Mouse (Mus musculus): ENCODE data around the gene Eif2b3. TPM values are rescaled to one million over a fixed set of nuclear protein-coding genes. Genes with fewer than 3 reads are reported as not detected.
A peak's percentile ranks its signal among the peaks of the same experiment; 100 is the strongest.

The Eif2b3 gene
- polyA plus RNA-seq, 1 experiment, result 36.3 TPM

DNA sequence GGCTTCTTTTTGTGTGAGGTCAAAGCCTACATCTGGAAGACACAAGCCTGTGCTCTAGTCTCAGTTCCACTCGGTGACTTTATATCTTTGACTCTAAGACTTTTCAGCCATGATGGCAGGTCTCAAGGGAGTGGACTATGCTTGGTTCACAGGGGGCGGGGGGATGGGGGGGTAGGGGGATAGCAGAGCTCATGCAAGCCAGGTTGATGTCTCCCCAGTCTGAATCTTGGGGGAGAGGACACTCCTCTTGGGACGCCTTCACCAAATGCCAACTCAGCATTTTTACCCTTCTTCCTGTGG, 105.0 kb downstream of the Eif2b3 start:
- Histone ChIP-seq H3K79me2 (ENCODE audit: control insufficient read depth, insufficient read depth) (peaks cover 7% of the 10 kb centered on the region), H3K36me3 (ENCODE audit: control insufficient read depth, insufficient read depth) (peaks cover 4% of the 10 kb centered on the region), H3ac (ENCODE audit: control insufficient read depth, insufficient read length) (no peak overlapping the region), H3K4me2 (ENCODE audit: low read depth) (peak overlapping the region; percentile 92), H3K27me3 (ENCODE audit: control insufficient read depth, insufficient read depth, insufficient read length) (no peaks in the 10 kb centered on the region), H3K4me3 (peak overlapping the region; percentile 20)
- TF ChIP-seq TCF3 (IDR thresholded peaks at IDR 0.05; ENCODE audit: insufficient read length, low read depth), result no peak
- TF ChIP-seq CEBPB (IDR thresholded peaks at IDR 0.05; ENCODE audit: insufficient read depth, poor library complexity, severe bottlenecking), result no peak
- TF ChIP-seq MYOD1 (IDR thresholded peaks at IDR 0.05; ENCODE audit: control insufficient read depth in 1 of 3, insufficient read length in 2 of 3, low read depth in 2 of 3), result no peak
- TF ChIP-seq E2F4 (IDR thresholded peaks at IDR 0.05; ENCODE audit: insufficient read depth), result no peak
- no peak for TF ChIP-seq USF1 (IDR thresholded peaks at IDR 0.05; ENCODE audit: low read depth)
- no peak for TF ChIP-seq SRF (IDR thresholded peaks at IDR 0.05; ENCODE audit: control insufficient read depth, insufficient read length, low read depth)
- no peak for TF ChIP-seq MAX (IDR thresholded peaks at IDR 0.05; ENCODE audit: low read depth)
- no peak for TF ChIP-seq POLR2A (IDR thresholded peaks at IDR 0.05; ENCODE audit: insufficient read length, low read depth)
- no peak for TF ChIP-seq REST (IDR thresholded peaks at IDR 0.05; ENCODE audit: insufficient read depth, insufficient read length)
- no peak for TF ChIP-seq POLR2AphosphoS2 (IDR thresholded peaks at IDR 0.05; ENCODE audit: insufficient read length, low read depth)
- no peak for TF ChIP-seq TCF12 (IDR thresholded peaks at IDR 0.05; ENCODE audit: insufficient read depth, poor library complexity, severe bottlenecking)
- TF ChIP-seq MYOG (IDR thresholded peaks at IDR 0.05; ENCODE audit: control insufficient read depth in 1 of 3, insufficient read depth in 1 of 3, insufficient read length in 2 of 3, low read depth in 2 of 3), result no peak

DNA sequence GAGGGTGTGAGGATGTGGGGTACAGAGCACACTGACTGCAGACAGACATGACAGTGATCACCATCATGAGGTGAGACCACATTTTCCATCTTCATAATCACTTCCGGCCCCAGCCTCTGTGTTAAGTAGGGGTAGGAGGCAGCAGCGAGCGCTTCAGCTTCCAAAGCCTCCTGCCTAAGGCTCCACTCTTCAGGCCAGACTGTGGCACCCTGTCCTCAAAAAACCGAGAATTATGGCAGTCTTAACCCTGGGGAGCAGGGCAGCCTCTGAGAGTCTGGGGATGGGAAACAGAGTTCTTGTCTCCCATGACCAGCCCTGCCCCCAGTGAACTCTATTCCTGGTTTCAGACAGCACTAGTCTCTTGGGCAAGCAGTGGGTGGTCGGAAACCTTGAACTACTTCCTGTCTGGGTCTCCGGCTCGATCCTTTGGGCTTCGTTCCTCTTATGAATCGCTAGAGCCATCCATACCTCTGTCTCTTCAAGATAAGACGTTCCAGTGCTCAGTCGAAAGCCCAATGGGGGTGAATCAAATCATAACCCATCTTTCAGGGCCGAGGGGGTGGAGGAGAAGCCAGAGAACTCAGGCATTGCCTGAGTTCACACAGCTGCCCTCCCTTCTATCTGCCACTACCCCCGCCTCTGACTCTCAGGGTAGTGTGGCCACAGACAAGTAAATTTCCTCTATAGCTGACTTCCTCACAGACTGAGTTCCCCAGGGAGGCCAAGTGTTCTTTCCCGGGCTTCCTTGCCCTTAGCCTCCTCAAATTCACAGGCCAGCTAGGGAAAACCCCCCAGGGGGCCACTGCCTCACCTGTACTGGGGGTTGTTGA, 105.5 kb downstream of the Eif2b3 start:
- H3K27me3 ChIP-seq (ENCODE audit: control insufficient read depth, insufficient read depth, insufficient read length), result no peaks in the 10 kb centered on the region
- TF ChIP-seq MAX (IDR thresholded peaks at IDR 0.05; ENCODE audit: low read depth) (no peak), POLR2AphosphoS2 (IDR thresholded peaks at IDR 0.05; ENCODE audit: insufficient read length, low read depth) (peak; percentile 13), CEBPB (IDR thresholded peaks at IDR 0.05; ENCODE audit: insufficient read depth, poor library complexity, severe bottlenecking) (0 out of 2 replicates have a peak, but pooled peaks have one; percentile 3)
- H3K4me2 ChIP-seq (ENCODE audit: low read depth), result peak overlapping the region; percentile 92

DNA sequence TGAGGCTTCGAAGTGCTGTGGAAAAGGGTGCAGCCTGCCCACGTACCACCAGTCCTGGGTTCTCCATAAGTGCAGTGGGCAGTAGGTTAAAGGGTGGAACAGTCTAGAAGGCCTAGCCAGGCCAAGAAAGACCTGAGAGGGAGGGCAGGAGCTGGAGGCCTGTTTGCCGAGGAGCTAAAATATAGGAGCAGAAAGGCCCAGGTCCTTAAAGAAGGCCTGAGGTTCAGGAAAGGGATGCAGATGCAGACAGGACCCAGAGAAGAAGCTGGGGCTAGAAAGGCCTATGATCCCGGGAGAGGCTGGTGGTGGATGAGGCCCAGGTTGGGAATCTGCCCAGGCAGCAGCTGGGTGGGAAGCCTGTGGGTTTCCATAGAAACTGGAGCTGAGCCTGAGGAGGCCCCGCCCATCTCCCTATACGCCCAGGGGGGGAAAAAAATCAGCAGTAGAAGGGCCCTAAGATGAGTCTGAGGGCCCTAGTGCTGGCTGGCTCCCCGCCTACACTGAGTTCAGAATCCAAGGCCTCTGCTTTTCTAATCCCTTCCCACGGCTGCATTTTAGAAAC, 106.2 kb downstream of the Eif2b3 start, which contains the start of gene Btbd19:
Gene Btbd19, minus strand, starts transcription at position 378 of the 562 bp plus-strand sequence.
- no peaks in the 10 kb centered on the region for H3K27me3 ChIP-seq (ENCODE audit: control insufficient read depth, insufficient read depth, insufficient read length)
- H3K4me3 ChIP-seq, result peak within 1 kb of the TSS; percentile 20
- H3K79me2 ChIP-seq (ENCODE audit: control insufficient read depth, insufficient read depth), result peaks cover 7% of the 10 kb centered on the region
- peak within 1 kb of the TSS; percentile 92 for H3K4me2 ChIP-seq (ENCODE audit: low read depth)
- peaks cover 9% of the 10 kb centered on the region for H3K36me3 ChIP-seq (ENCODE audit: control insufficient read depth, insufficient read depth)
- H3ac ChIP-seq (ENCODE audit: control insufficient read depth, insufficient read length), result no peak within 1 kb of the TSS
- no peak for TF ChIP-seq USF1 (IDR thresholded peaks at IDR 0.05; ENCODE audit: low read depth)
- peak in 2 of 3 experiments; percentile 44 to 46 for TF ChIP-seq MYOD1 (IDR thresholded peaks at IDR 0.05; ENCODE audit: control insufficient read depth in 1 of 3, insufficient read length in 2 of 3, low read depth in 2 of 3)
- TF ChIP-seq POLR2AphosphoS2 (IDR thresholded peaks at IDR 0.05; ENCODE audit: insufficient read length, low read depth), result peak; percentile 5
- no peak for TF ChIP-seq MAX (IDR thresholded peaks at IDR 0.05; ENCODE audit: low read depth)
- peak; percentile 26 to 52 (median 33) for TF ChIP-seq MYOG (IDR thresholded peaks at IDR 0.05; ENCODE audit: control insufficient read depth in 1 of 3, insufficient read depth in 1 of 3, insufficient read length in 2 of 3, low read depth in 2 of 3)
- no peak for TF ChIP-seq SRF (IDR thresholded peaks at IDR 0.05; ENCODE audit: control insufficient read depth, insufficient read length, low read depth)

More for the DNA sequence above, 105.5 kb downstream of the Eif2b3 start:
- H3K79me2 ChIP-seq (ENCODE audit: control insufficient read depth, insufficient read depth), result peaks cover 7% of the 10 kb centered on the region
- peak overlapping the region; percentile 20 for H3K4me3 ChIP-seq
- no peak overlapping the region for H3ac ChIP-seq (ENCODE audit: control insufficient read depth, insufficient read length)
- peaks cover 4% of the 10 kb centered on the region for H3K36me3 ChIP-seq (ENCODE audit: control insufficient read depth, insufficient read depth)

GRCm38 (mm10) chr4:117125910-117126674, 106.9 kb downstream of the Eif2b3 start:
- Histone ChIP-seq H3K27me3 (ENCODE audit: control insufficient read depth, insufficient read depth, insufficient read length) (no peaks in the 10 kb centered on the region), H3K36me3 (ENCODE audit: control insufficient read depth, insufficient read depth) (peaks cover 9% of the 10 kb centered on the region), H3K4me3 (peak overlapping the region; percentile 20), H3ac (ENCODE audit: control insufficient read depth, insufficient read length) (no peak overlapping the region), H3K4me2 (ENCODE audit: low read depth) (peak overlapping the region; percentile 92), H3K79me2 (ENCODE audit: control insufficient read depth, insufficient read depth) (peaks cover 7% of the 10 kb centered on the region)
- TF ChIP-seq USF1 (IDR thresholded peaks at IDR 0.05; ENCODE audit: low read depth) (no peak), POLR2AphosphoS2 (IDR thresholded peaks at IDR 0.05; ENCODE audit: insufficient read length, low read depth) (peak; percentile 55), POLR2A (IDR thresholded peaks at IDR 0.05; ENCODE audit: insufficient read length, low read depth) (peak; percentile 29)
